Mouse (Mus musculus) CH12.LX (cell line): Measurements from ENCODE around the gene Olfr374. TPM values are rescaled to one million over a fixed set of nuclear protein-coding genes. Genes with fewer than 3 reads are reported as not detected.
"Not testable (repeated sequence)": the region's sequence is repeated elsewhere in the genome, so short reads cannot be mapped to it uniquely, and the experiment has no call there.

Source experiments
- DNase-seq: peaks from one replicate; pipeline ENCODE4 v3.0.0-alpha.2; 2013; ENCODE audit errors: extremely low read depth
- H3K27ac ChIP-seq: 2 replicates; pipeline ENCODE4 v1.5.1; 2012; ENCODE audit warnings: low read depth, mild to moderate bottlenecking, control low read depth, moderate library complexity; ENCODE audit not compliant: insufficient read depth
- H3K27me3 ChIP-seq: replicated peaks from 2 replicates; pipeline ENCODE3; 2012; ENCODE audit warnings: inconsistent platforms
- H3K36me3 ChIP-seq, 2 experiments: replicated peaks in 1 of 2; 2 replicates each; pipeline versions ENCODE3 to v1.6.1; 2012; ENCODE audit warnings: inconsistent platforms in 1 of 2, low read length in 1 of 2, mild to moderate bottlenecking in 1 of 2, mixed read lengths in 1 of 2, moderate library complexity in 1 of 2; ENCODE audit not compliant: control insufficient read depth in 1 of 2, insufficient read depth in 1 of 2
- H3K4me1 ChIP-seq, 2 experiments: 2 replicates each; pipeline ENCODE4 v1.6.1; 2012; ENCODE audit warnings: inconsistent platforms in 1 of 2, moderate library complexity in 1 of 2; ENCODE audit not compliant: insufficient read depth in 2 of 2, control insufficient read depth in 1 of 2
- H3K4me2 ChIP-seq: 2 replicates; pipeline ENCODE4 v1.6.1; 2012; ENCODE audit warnings: low read depth, mild to moderate bottlenecking, control low read depth; ENCODE audit not compliant: poor library complexity, insufficient read depth, severe bottlenecking
- H3K4me3 ChIP-seq, 3 experiments: fragments of 150-350 bp in 1 of 3; sonication (generic) in 1 of 3; replicated peaks in 1 of 3; 2 replicates each; pipeline versions ENCODE3 to v1.5.1; 2011 to 2012; ENCODE audit warnings: low read depth in 2 of 3, low read length in 2 of 3, mild to moderate bottlenecking in 2 of 3, moderate library complexity in 2 of 3, control low read depth in 1 of 3, improper control_type of control experiment in 1 of 3, inconsistent platforms in 1 of 3, mixed read lengths in 1 of 3; ENCODE audit not compliant: poor library complexity in 1 of 3
- H3K79me2 ChIP-seq: replicated peaks from 2 replicates; pipeline ENCODE4 v1.6.1; 2012; ENCODE audit warnings: mild to moderate bottlenecking, moderate library complexity; ENCODE audit not compliant: control insufficient read depth, poor library complexity, insufficient read depth, severe bottlenecking; ENCODE audit errors: extremely low read depth
- H3K9ac ChIP-seq: 2 replicates; pipeline ENCODE4 v1.6.1; 2012; ENCODE audit warnings: low read depth, mild to moderate bottlenecking, control low read depth, moderate library complexity; ENCODE audit not compliant: insufficient read depth
- H3K9me3 ChIP-seq: replicated peaks from 2 replicates; pipeline ENCODE3; 2012; ENCODE audit warnings: low read length, inconsistent platforms, mixed read lengths
- BHLHE40 ChIP-seq: IDR thresholded peaks from 2 replicates; pipeline ENCODE4 v1.6.1; 2011; ENCODE audit warnings: mild to moderate bottlenecking, low read depth, low read length, improper control_type of control experiment
- CTCF ChIP-seq, 2 experiments: IDR thresholded peaks in 1 of 2; conservative IDR thresholded peaks in 1 of 2; 2 replicates each; pipeline ENCODE4 v1.5.1; 2011 to 2012; ENCODE audit warnings: low read depth in 2 of 2, low read length in 2 of 2, improper control_type of control experiment in 1 of 2, inconsistent platforms in 1 of 2, mild to moderate bottlenecking in 1 of 2, moderate library complexity in 1 of 2
- ELF1 ChIP-seq: IDR thresholded peaks from 2 replicates; pipeline ENCODE4 v1.6.1; 2014; ENCODE audit warnings: low read depth, mild to moderate bottlenecking, inconsistent platforms, low read length, improper control_type of control experiment
- NRF1 ChIP-seq: IDR thresholded peaks from 2 replicates; pipeline ENCODE4 v1.6.1; 2014; ENCODE audit warnings: low read depth, mild to moderate bottlenecking, inconsistent platforms, low read length, improper control_type of control experiment, moderate library complexity
- POLR2A ChIP-seq: IDR thresholded peaks from 2 replicates; pipeline ENCODE4 v1.6.1; 2011; ENCODE audit warnings: low read depth, mild to moderate bottlenecking, improper control_type of control experiment, low read length
- RAD21 ChIP-seq: IDR thresholded peaks from 2 replicates; pipeline ENCODE4 v1.6.1; 2011; ENCODE audit warnings: low read depth, mild to moderate bottlenecking, low read length, improper control_type of control experiment, moderate library complexity
- SMC3 ChIP-seq: IDR thresholded peaks from 2 replicates; pipeline ENCODE4 v1.6.1; 2011; ENCODE audit warnings: low read depth, low read length, improper control_type of control experiment
- TBP ChIP-seq: conservative IDR thresholded peaks from 2 replicates; pipeline ENCODE4 v1.6.1; 2011; ENCODE audit warnings: low read depth, low read length, improper control_type of control experiment
- ZKSCAN1 ChIP-seq: IDR thresholded peaks from 2 replicates; pipeline ENCODE4 v1.6.1; 2012; ENCODE audit warnings: low read depth, inconsistent platforms, low read length, improper control_type of control experiment, borderline replicate concordance
- ZMIZ1 ChIP-seq: IDR thresholded peaks from 2 replicates; pipeline ENCODE4 v1.6.1; 2012; ENCODE audit warnings: low read depth, mild to moderate bottlenecking, inconsistent platforms, low read length, improper control_type of control experiment
- dilution Hi-C: fragments of 300-500 bp; cut with MboI; formaldehyde crosslinking; loops from 2 replicates; pipeline ENCODE4 v1.14.3; 2020; ENCODE audit warnings: low sequenced_read_pairs; ENCODE audit not compliant: extremely low pct_unique_long_range_greater_than_20kb, extremely low pct_ligation_motif_present
- in situ Hi-C: fragments of 300-500 bp; cut with MboI; formaldehyde crosslinking; loops from 3 replicates; pipeline ENCODE4 v1.14.3; 2019; ENCODE audit warnings: low sequenced_read_pairs, low pct_ligation_motif_present, low pct_unique_long_range_greater_than_20kb, mixed read lengths
- polyA plus RNA-seq: library from polyadenylated mRNA; unstranded; fragments of >175 nt; gene quantifications from 2 replicates; pipeline ENCODE4 v1.2.1, GENCODE M21; 2012; ENCODE audit warnings: low read depth; ENCODE audit not compliant: insufficient read length
- total RNA-seq, 2 experiments: library from RNA; depleted of rRNA; stranded (reverse); fragments of 300-350 nt in 1 of 2; fragments of >200 nt in 1 of 2; gene quantifications; 2 replicates each; pipeline ENCODE4 v1.2.3; 2012 to 2014

Gene Olfr374
- total and polyA plus RNA-seq, 3 experiments, result not detected

DNA sequence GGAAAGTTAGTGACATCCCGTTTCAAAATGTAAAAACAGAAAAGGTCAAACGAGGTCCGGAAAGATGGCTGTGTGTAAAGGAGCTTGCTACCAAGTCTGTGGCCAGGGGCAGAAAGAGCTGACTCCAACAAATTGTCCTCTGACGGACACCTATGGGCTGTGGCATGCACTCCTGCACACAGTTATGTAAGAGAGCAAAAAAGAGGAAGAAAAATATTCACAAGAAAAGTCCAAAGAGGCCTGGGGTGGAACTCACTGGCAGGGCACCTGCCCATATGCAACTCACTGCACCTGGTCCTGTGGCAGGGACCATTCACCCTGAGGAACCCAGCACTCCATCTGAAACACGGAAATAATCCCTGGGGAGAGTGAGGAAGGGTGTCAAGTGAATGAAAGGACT is 22.1 kb upstream of the Olfr374 start:
- H3K4me3 ChIP-seq, result no peak overlapping the region

DNA sequence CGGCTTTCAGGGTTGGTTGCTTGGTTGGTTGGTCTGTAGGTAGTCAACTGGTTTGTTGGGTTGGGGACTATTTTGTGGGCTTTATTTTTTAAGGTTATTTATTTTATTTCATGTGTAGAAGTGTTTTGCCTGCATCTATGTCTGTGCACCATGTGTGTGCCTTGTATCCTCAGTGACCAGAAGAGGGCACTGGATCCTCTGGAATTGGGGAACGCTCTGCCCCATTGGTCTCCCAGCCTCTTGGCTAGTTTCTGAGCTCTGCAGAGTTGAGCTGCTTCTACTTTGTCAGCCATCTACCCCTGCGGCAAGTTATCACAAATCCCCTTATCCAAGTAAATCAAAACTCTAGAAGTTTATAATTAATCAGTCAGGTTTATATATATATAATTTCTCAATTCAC is 19.2 kb upstream of the Olfr374 start:
- H3K79me2 ChIP-seq, H3K27ac ChIP-seq, H3K9me3 ChIP-seq, H3K36me3 ChIP-seq, H3K27me3 ChIP-seq, in situ Hi-C loops, H3K4me3 ChIP-seq, dilution Hi-C loops, H3K4me2 ChIP-seq, H3K9ac ChIP-seq: not testable (repeated sequence)
- H3K4me1 ChIP-seq, result peaks cover 0 to 25% of the 10 kb centered on the region in 2 experiments; a peak in 2 of 4 replicates
- peak in 1 of 2 experiments; percentile 36; a peak in 2 of 4 replicates for TF ChIP-seq CTCF (conservative IDR thresholded peaks at IDR 0.05 in 1 of 2, IDR thresholded peaks at IDR 0.05 in 1 of 2; ENCODE audit: low read depth in 2 of 2, low read length in 2 of 2)
- peak; percentile 38 for TF ChIP-seq RAD21
- TF ChIP-seq SMC3, result peak; percentile 10; the same call in 1 of the 2 replicates
- peak; percentile 17 for DNase-seq

More for the DNA sequence above, 22.1 kb upstream of the Olfr374 start:
- no peak overlapping the region for H3K4me2 ChIP-seq
- dilution Hi-C loops, result no loop called here
- no peak overlapping the region for H3K9ac ChIP-seq
- H3K36me3 ChIP-seq, result no peaks in the 10 kb centered on the region
- no peak for TF ChIP-seq SMC3
- no peak for TF ChIP-seq TBP
- no peak for TF ChIP-seq POLR2A
- TF ChIP-seq BHLHE40, result 0 out of 2 replicates have a peak, but pooled peaks have one; percentile 16
- no peak for TF ChIP-seq NRF1
- TF ChIP-seq ZMIZ1, result no peak
- no peak for TF ChIP-seq ZKSCAN1
- no peak for TF ChIP-seq ELF1
- TF ChIP-seq, all 38 proteins: peak for 1
- no peak overlapping the region for H3K27ac ChIP-seq
- in situ Hi-C loops, result no loop called here
- DNase-seq, result no peak
- H3K9me3 ChIP-seq, result no peaks in the 10 kb centered on the region
- H3K79me2 ChIP-seq, result no peaks in the 10 kb centered on the region
- H3K4me1 ChIP-seq, result peaks cover 0 to 30% of the 10 kb centered on the region in 2 experiments; a peak in 2 of 4 replicates
- no peaks in the 10 kb centered on the region for H3K27me3 ChIP-seq

DNA sequence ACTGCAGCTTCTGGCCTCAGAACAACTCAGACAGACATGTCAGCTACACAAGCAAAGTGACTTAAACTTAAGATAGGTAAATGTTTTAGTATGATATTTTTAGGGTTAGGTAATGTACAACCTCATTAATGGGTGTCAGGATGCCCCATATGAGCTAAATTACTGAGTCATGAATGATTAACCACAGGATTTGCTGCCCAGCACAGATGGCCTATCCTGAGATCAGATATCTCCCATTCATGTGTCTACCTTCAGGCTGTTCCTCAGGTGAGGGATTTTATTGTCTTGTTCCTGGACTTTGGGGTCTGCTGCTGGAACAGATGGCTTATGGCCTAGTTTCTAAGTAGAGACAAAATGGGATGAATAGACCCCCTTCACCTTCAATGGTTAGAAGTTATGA is 10.1 kb upstream of the Olfr374 start:
- H3K36me3 ChIP-seq, H3K4me3 ChIP-seq, H3K9ac ChIP-seq, H3K27me3 ChIP-seq, H3K79me2 ChIP-seq, H3K4me2 ChIP-seq, DNase-seq, H3K4me1 ChIP-seq, H3K27ac ChIP-seq, in situ Hi-C loops, dilution Hi-C loops, H3K9me3 ChIP-seq: not testable (repeated sequence)

DNA sequence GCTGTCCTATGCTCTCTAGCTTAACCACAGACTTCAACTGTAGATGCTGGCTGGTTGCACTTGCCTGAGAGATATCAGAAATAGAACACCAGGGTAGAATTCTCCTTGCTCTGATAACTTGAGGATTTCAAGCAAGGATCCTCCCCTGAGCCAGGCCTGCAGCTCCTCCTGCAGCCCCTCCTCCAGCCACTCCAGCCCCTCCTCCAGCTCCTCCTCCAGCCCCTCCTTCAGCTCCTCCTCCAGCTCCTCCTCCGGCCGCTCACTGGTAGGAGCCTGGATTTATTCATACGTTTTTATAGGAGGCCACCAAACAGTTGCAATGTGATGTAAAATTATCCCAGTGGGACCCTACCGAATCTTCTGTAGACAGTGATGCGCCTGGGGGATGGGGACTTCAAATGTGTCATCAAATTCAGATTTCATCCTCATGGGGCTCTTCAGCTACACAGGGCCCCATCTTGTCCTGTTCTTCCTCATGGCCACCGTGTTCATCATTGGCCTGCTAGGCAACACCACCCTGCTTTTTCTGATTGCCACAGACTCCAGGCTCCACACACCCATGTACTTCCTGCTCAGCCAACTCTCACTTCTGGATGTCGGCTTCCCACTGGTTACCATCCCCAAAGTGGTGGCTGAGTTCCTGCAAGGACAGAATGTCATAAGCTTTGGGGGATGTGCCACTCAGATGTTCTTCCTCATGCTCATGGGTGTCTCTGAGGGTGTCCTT is 7.3 kb upstream of the Olfr374 start:
- H3K9ac ChIP-seq, dilution Hi-C loops, H3K27me3 ChIP-seq, H3K27ac ChIP-seq, H3K9me3 ChIP-seq, H3K4me3 ChIP-seq, DNase-seq, H3K4me1 ChIP-seq, H3K36me3 ChIP-seq, H3K79me2 ChIP-seq, H3K4me2 ChIP-seq: not testable (repeated sequence)
- in situ Hi-C loops, result loop anchor here (25.0 kb wide), 1 partner anchor 962 kb away; no protein-coding TSS in a partner anchor
